Mouse (Mus musculus) pancreas, adult 10 weeks (tissue): Measurements from ENCODE around the gene Olfr1039. TPM values are rescaled to one million over a fixed set of nuclear protein-coding genes. Genes with fewer than 3 reads are reported as not detected.

Experiments used
- polyA plus RNA-seq: library from polyadenylated mRNA; stranded (reverse); fragments of 350-450 nt; fragmentation: Illumina TruSeq; extraction: RNeasy Lipid Tissue Mini Kit (QIAGEN cat#74804); gene quantifications from one replicate; pipeline ENCODE4 v1.2.3, GENCODE M21; 2015; ENCODE audit warnings: low read depth, low replicate concordance; ENCODE audit not compliant: insufficient read depth

Olfr1039 gene
- not detected for polyA plus RNA-seq

GRCm38 (mm10) chr2:86135828-86136227, at the start of gene Olfr1039:
Gene Olfr1039, minus strand, starts transcription at chr2:86135928.

GRCm38 (mm10) chr2:86177720-86178119, 42.0 kb upstream of the Olfr1039 start, which contains the start of gene Olfr1044:
Gene Olfr1044, minus strand, starts transcription at chr2:86177820.

DNA sequence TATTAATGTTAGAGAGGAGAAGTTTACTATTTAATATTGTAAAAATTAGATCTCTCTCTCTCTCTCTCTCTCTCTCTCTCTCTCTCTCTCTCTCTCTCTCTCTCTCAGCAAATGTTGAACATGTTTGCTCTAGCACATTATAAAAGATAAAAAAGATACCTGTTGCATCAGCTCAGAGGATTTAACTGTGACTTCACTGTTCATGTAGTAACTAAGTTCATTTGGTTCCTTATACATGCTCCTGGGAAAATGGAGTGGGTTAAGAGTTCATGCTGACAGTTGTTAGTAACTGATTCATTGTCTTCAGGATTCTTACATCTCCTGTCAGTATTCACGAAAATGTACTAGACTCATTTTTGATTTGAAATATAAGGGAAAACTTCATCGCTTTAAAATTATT, 31.7 kb upstream of the Olfr1039 start, which contains the start of gene Olfr1043:
TSS of gene Olfr1043 (minus strand) at position 101 of the 400 bp plus-strand sequence.

GRCm38 (mm10) chr2:86161738-86162137, 26.0 kb upstream of the Olfr1039 start, which contains the start of gene Olfr1042:
Gene Olfr1042, minus strand, starts transcription at chr2:86161838.

GRCm38 (mm10) chr2:86146632-86147031, 10.9 kb upstream of the Olfr1039 start, which contains the start of gene Olfr1040:
Gene Olfr1040, minus strand, starts transcription at chr2:86146732.

GRCm38 (mm10) chr2:86087285-86087684, 48.4 kb downstream of the Olfr1039 start, which contains the start of gene Olfr1037:
Gene Olfr1037, minus strand, starts transcription at chr2:86087385.

Other genes with a start within 250 kb of the Olfr1039 start
- gene Olfr1024, start 230.9 kb downstream of the Olfr1039 start, polyA plus RNA-seq, result not detected
- gene Olfr1025-ps1, start 220.7 kb downstream of the Olfr1039 start, polyA plus RNA-seq, result not detected
- gene Olfr1026, start 214.4 kb downstream of the Olfr1039 start, polyA plus RNA-seq, result not detected
- gene Olfr1028, start 185.5 kb downstream of the Olfr1039 start, polyA plus RNA-seq, result not detected
- gene Olfr1029, start 162.0 kb downstream of the Olfr1039 start, polyA plus RNA-seq, result not detected
- gene Olfr1030, start 156.7 kb downstream of the Olfr1039 start, polyA plus RNA-seq, result not detected
- gene Olfr1031, start 145.6 kb downstream of the Olfr1039 start, polyA plus RNA-seq, result not detected
- not detected for gene Olfr1032, start 130.4 kb downstream of the Olfr1039 start, polyA plus RNA-seq
- 0.72 TPM for gene Olfr1033, start 115.3 kb downstream of the Olfr1039 start, polyA plus RNA-seq
- 0.17 TPM for gene Olfr1034, start 90.1 kb downstream of the Olfr1039 start, polyA plus RNA-seq
- not detected for gene Olfr1036, start 61.9 kb downstream of the Olfr1039 start, polyA plus RNA-seq
- not detected for gene Olfr1037, start 48.5 kb downstream of the Olfr1039 start, polyA plus RNA-seq
- not detected for gene Olfr1040, start 10.8 kb upstream of the Olfr1039 start, polyA plus RNA-seq
- gene Olfr1042, start 25.9 kb upstream of the Olfr1039 start, polyA plus RNA-seq, result not detected
- not detected for gene Olfr1043, start 31.6 kb upstream of the Olfr1039 start, polyA plus RNA-seq
- gene Olfr1044, start 41.9 kb upstream of the Olfr1039 start, polyA plus RNA-seq, result not detected
- not detected for gene Olfr52, start 49.8 kb upstream of the Olfr1039 start, polyA plus RNA-seq
- not detected for gene Olfr1045, start 67.1 kb upstream of the Olfr1039 start, polyA plus RNA-seq
- not detected for gene Olfr1046, start 83.4 kb upstream of the Olfr1039 start, polyA plus RNA-seq
- gene Olfr1047, start 95.5 kb upstream of the Olfr1039 start, polyA plus RNA-seq, result not detected
- not detected for gene Olfr1048, start 104.4 kb upstream of the Olfr1039 start, polyA plus RNA-seq
- not detected for gene Olfr1049, start 122.4 kb upstream of the Olfr1039 start, polyA plus RNA-seq
- gene Olfr1051, start 143.2 kb upstream of the Olfr1039 start, polyA plus RNA-seq, result not detected
- gene Olfr1052, start 156.5 kb upstream of the Olfr1039 start, polyA plus RNA-seq, result not detected
- gene Olfr1053, start 179.4 kb upstream of the Olfr1039 start, polyA plus RNA-seq, result not detected
- gene Olfr1054, start 199.5 kb upstream of the Olfr1039 start, polyA plus RNA-seq, result not detected
- gene Olfr1055, start 214.4 kb upstream of the Olfr1039 start, polyA plus RNA-seq, result not detected
- not detected for gene Olfr1056, start 226.5 kb upstream of the Olfr1039 start, polyA plus RNA-seq
- gene Olfr1057, start 242.5 kb upstream of the Olfr1039 start, polyA plus RNA-seq, result not detected